Mouse (Mus musculus) limb, embryonic 14.5 days (tissue): Measurements from ENCODE around the gene U2af2. TPM values are rescaled to one million over a fixed set of nuclear protein-coding genes. Genes with fewer than 3 reads are reported as not detected.
A peak's percentile ranks its signal among the peaks of the same experiment; 100 is the strongest.

Experiments used
- ATAC-seq: fragments of 200-750 bp; cut with Nextera tagmentation; 2 replicates; pipeline ENCODE4 v1.8.0; 2017; ENCODE audit warnings: low read depth, moderate number of reproducible peaks, moderate TSS enrichment; ENCODE audit not compliant: low FRiP score
- DNase-seq: peaks from one replicate; pipeline ENCODE4 v3.0.0-alpha.2; 2015; ENCODE audit warnings: low spot score
- H3K27ac ChIP-seq: fragments of 300-500 bp; sonication (generic); replicated peaks from 2 replicates; pipeline ENCODE4 v1.5.1; 2014; ENCODE audit warnings: low read depth, mild to moderate bottlenecking, low read length, moderate library complexity, mixed read lengths
- H3K27me3 ChIP-seq: fragments of 300-500 bp; sonication (generic); 2 replicates; pipeline ENCODE4 v1.6.1; 2014; ENCODE audit warnings: low read length, mixed read lengths; ENCODE audit not compliant: control insufficient read depth, insufficient read depth
- H3K36me3 ChIP-seq: fragments of 300-500 bp; sonication (generic); 2 replicates; pipeline ENCODE4 v1.6.1; 2014; ENCODE audit warnings: mild to moderate bottlenecking, low read length, moderate library complexity, mixed read lengths; ENCODE audit not compliant: control insufficient read depth, insufficient read depth
- H3K4me1 ChIP-seq: fragments of 300-500 bp; sonication (generic); 2 replicates; pipeline ENCODE4 v1.6.1; 2014; ENCODE audit warnings: antibody characterized with exemption, low read length, mixed read lengths; ENCODE audit not compliant: control insufficient read depth, insufficient read depth
- H3K4me2 ChIP-seq: fragments of 300-500 bp; sonication (generic); replicated peaks from 2 replicates; pipeline ENCODE4 v1.6.1; 2014; ENCODE audit warnings: low read depth, mild to moderate bottlenecking, low read length, moderate library complexity; ENCODE audit not compliant: severe bottlenecking
- H3K4me3 ChIP-seq: fragments of 300-500 bp; sonication (generic); replicated peaks from 2 replicates; pipeline ENCODE4 v1.5.1; 2014; ENCODE audit warnings: low read length
- H3K9ac ChIP-seq: fragments of 300-500 bp; sonication (generic); 2 replicates; pipeline ENCODE4 v1.6.1; 2014; ENCODE audit warnings: mild to moderate bottlenecking, low read depth, low read length, moderate library complexity; ENCODE audit not compliant: severe bottlenecking
- H3K9me3 ChIP-seq: fragments of 300-500 bp; sonication (generic); 2 replicates; pipeline ENCODE4 v1.6.1; 2016; ENCODE audit warnings: low read length; ENCODE audit not compliant: control insufficient read depth
- POLR2A ChIP-seq: fragments of 200-500 bp; IDR thresholded peaks from 2 replicates; pipeline ENCODE4 v1.8.0; 2012; ENCODE audit warnings: inconsistent platforms, mild to moderate bottlenecking, moderate library complexity, borderline replicate concordance; ENCODE audit not compliant: insufficient read depth, insufficient read length; ENCODE audit errors: extremely low read depth
- WGBS: fragments of 180-500 bp; shearing (Covaris S2); extraction: QIAGEN DNeasy Blood & Tissue Kit; methylation state at CpG from one replicate; pipeline ENCODE4 v1.1.7; 2014; 5-methylcytosine and 5-hydroxymethylcytosine counted together
- polyA plus RNA-seq, 2 experiments: library from polyadenylated mRNA; depleted of rRNA in 1 of 2; stranded (reverse) in 1 of 2; unstranded in 1 of 2; fragments of >200 nt; fragmentation: Nextera tagmentation in 1 of 2; extraction: Ambion mirVana in 1 of 2; gene quantifications; 2 replicates each; pipeline versions ENCODE4 v1.2.1 to v1.2.3; 2012 to 2014

U2af2 gene
- polyA plus RNA-seq (2012; rRNA removed), result 431 and 479 TPM in 2 replicates
- 123 and 128 TPM in 2 replicates for polyA plus RNA-seq (2014; fragmentation: Nextera tagmentation; extraction: Ambion mirVana)

- H3K4me2 ChIP-seq, result peak within 1 kb of the TSS; percentile 82
- peak within 1 kb of the TSS; percentile 64 for H3K4me3 ChIP-seq
- 0 out of 2 replicates have a peak, but pooled peaks cover 4% of the 10 kb centered on the region for H3K27me3 ChIP-seq
- H3K9me3 ChIP-seq, result no peaks in the 10 kb centered on the region
- 0 out of 2 replicates have a peak, but pooled peaks have one; percentile 19 for TF ChIP-seq POLR2A
- WGBS, result 2% methylated on average over 32 of the region's 65 CpGs
- peak within 1 kb of the TSS; percentile 83 for H3K9ac ChIP-seq
- ATAC-seq, result peak; percentile 81
- H3K4me1 ChIP-seq, result peaks cover 20% of the 10 kb centered on the region
- peak within 1 kb of the TSS; percentile 96 for H3K27ac ChIP-seq
- DNase-seq, result peak; percentile 89
- H3K36me3 ChIP-seq, result peaks cover 16% of the 10 kb centered on the region
Observed at GRCm38 (mm10) chr7:5061774-5062359, at the start of gene U2af2. U2af2 (plus strand) TSS chr7:5062143.

GRCm38 (mm10) chr7:5012681-5013513 is 49.0 kb upstream of the U2af2 start:
- Histone ChIP-seq H3K36me3 (peaks cover 51% of the 10 kb centered on the region), H3K27me3 (no peaks in the 10 kb centered on the region), H3K9me3 (no peaks in the 10 kb centered on the region), H3K4me1 (peaks cover 2% of the 10 kb centered on the region; the same call in 1 of the 2 replicates), H3K4me3 (peak overlapping the region; percentile 69; the same call in 1 of the 2 replicates), H3K4me2 (peak overlapping the region; percentile 62; the same call in 1 of the 2 replicates), H3K9ac (no peak overlapping the region), H3K27ac (no peak overlapping the region)
- no peak for TF ChIP-seq POLR2A
- DNase-seq (no peak), ATAC-seq (no peak)
- 89% methylated on average over 27 of the region's 27 CpGs for WGBS

- WGBS, result under 1% methylated on average over 41 of the region's 42 CpGs
- Histone ChIP-seq H3K36me3 (peaks cover 35% of the 10 kb centered on the region), H3K4me3 (peak within 1 kb of the TSS; percentile 69), H3K4me2 (peak within 1 kb of the TSS; percentile 62), H3K27ac (peak within 1 kb of the TSS; percentile 99), H3K27me3 (no peaks in the 10 kb centered on the region), H3K9me3 (no peaks in the 10 kb centered on the region), H3K4me1 (peaks cover 7% of the 10 kb centered on the region), H3K9ac (peak within 1 kb of the TSS; percentile 84)
- peak; percentile 85 for ATAC-seq
- DNase-seq, result peak; percentile 99
- 0 out of 2 replicates have a peak, but pooled peaks have one; percentile 12 for TF ChIP-seq POLR2A
Observed at GRCm38 (mm10) chr7:5014251-5015117, 47.5 kb upstream of the U2af2 start, which contains the start of the genes Zfp524 and Fiz1. Zfp524 (plus strand) TSS chr7:5014415. Fiz1 (minus strand) TSS chr7:5014697.

GRCm38 (mm10) chr7:5015118-5016001 is 46.6 kb upstream of the U2af2 start, which contains the start of gene Gm44973:
Gm44973 (plus strand) TSS chr7:5015496.
- ATAC-seq, result peak; percentile 73
- no peaks in the 10 kb centered on the region for H3K9me3 ChIP-seq
- H3K4me3 ChIP-seq, result peak within 1 kb of the TSS; percentile 69
- H3K4me1 ChIP-seq, result peaks cover 9% of the 10 kb centered on the region
- peak within 1 kb of the TSS; percentile 99 for H3K27ac ChIP-seq
- H3K4me2 ChIP-seq, result peak within 1 kb of the TSS; percentile 62
- peak; percentile 95 for DNase-seq
- under 1% methylated on average over 54 of the region's 76 CpGs for WGBS
- H3K27me3 ChIP-seq, result no peaks in the 10 kb centered on the region
- peak within 1 kb of the TSS; percentile 84 for H3K9ac ChIP-seq
- peaks cover 27% of the 10 kb centered on the region for H3K36me3 ChIP-seq
- TF ChIP-seq POLR2A, result peak; percentile 56; the same call in 1 of the 2 replicates
